Mouse (Mus musculus) mouse embryonic stem cell (cell line): ENCODE data around the gene Adamts18.

Experiments
- in situ Hi-C, 2 experiments: fragments of 300-500 bp; cut with MboI; formaldehyde crosslinking; loops; 1 replicate in 1 of 2; 3 replicates in 1 of 2; pipeline ENCODE4 v1.14.3; 2019 to 2020; ENCODE audit warnings: low sequenced_read_pairs in 2 of 2, low pct_unique_long_range_greater_than_20kb in 1 of 2, mixed read lengths in 1 of 2; ENCODE audit not compliant: unreplicated experiment in 1 of 2

The Adamts18 gene

DNA sequence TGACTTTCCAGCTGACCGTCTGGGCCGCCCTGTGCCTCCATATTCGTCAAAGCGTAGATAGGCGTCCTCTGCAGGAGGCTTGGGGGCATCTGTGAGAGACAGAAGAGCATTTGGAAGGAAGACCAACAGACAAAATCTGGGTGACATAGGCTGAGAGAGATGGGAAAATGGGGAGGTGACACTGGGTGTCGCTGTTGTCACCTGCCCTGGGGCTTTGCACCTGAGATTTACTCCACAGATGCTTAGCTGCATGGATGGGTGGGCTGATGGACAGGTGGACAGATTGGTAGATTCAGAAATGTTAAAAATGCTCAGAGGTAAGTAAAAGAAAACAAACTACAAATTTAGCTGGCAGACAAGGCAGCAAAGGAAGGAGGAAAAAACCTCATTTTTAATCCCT, 73.2 kb downstream of the Adamts18 start:
- in situ Hi-C loops: no loop called here

DNA sequence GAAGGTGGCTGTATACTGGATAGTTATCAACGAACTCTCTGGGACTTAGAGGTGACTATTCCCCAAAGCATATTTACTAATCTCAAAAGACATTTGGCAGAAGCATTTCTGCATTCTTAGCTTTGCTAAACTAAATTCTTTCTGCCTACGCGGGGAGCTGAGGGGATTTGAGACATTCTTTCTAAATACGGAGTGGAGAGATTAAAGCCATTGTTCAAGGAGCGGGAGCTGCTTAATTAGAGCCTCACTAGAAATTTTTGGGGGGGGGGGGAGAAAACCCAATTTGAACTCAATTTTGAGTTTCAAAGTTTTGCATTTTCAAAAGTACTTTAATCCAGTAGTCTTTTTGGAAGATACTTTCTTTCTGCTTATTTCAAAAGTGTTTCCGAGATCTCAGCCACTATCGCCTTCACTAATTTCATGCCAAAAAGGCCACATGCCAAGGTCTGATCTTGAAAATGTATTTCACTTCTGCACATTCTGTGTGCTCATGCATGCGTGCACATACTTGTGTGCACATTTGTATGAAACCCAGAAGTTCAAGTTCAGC, 79.6 kb downstream of the Adamts18 start:
- in situ Hi-C loops: no loop called here

DNA sequence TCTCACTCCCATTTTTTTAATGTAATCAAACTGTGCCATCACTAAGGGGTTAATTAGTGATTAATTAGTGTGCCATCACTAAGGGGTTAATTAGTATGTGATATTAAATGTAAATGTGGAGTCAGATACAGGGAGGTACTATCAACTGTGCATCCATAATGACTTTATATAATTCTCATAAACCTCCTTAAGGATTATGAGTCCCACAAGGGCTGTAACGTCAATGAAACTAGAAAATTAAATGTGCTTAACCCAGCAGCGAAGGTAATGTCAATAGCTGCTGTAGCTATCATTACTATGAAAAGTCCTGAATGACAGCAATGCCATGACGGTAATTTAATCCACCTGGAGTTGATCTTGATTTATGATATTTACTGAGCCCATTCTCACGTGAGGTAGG, 83.4 kb downstream of the Adamts18 start:
- in situ Hi-C loops: no loop called here

- in situ Hi-C loops: no loop called here
These were observed 84.8 kb downstream of the Adamts18 start for GRCm38 (mm10) chr8:113763592-113764355.

GRCm38 (mm10) chr8:113762101-113762500, 86.4 kb downstream of the Adamts18 start:
- in situ Hi-C loops: no loop called here

- in situ Hi-C loops: no loop called here
These were observed 92.7 kb downstream of the Adamts18 start for GRCm38 (mm10) chr8:113755866-113756265.

GRCm38 (mm10) chr8:113753153-113753552, 95.4 kb downstream of the Adamts18 start:
- in situ Hi-C loops: no loop called here

- in situ Hi-C loops: no loop called here
These were observed 96.2 kb downstream of the Adamts18 start for GRCm38 (mm10) chr8:113752349-113752748.

DNA sequence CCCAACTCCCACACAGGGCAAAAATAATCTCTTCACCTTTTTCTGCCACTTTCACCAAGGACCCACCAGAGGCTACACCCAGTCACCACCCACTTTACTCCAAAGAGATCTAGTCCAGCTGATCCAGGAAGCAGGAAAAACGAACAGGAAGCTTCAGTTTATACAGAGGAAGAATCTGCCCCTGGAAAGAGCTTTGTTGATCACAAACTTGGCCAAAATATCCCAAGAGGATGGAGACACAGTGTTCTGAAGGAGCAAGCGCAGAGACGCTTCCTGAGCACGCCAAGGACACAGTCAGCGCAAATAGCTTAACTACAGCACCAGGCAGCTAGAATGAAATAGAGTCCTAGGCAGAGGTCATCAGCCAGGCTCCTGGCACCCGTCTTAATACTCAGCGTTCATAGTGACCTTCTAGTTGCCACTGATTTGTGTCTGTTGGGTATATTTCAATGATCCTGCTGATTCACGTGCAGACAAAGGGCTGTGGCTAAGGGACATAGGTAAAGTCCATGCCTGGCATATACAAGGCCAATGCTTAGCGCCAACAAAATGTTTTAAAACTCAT, 113.0 kb downstream of the Adamts18 start:
- in situ Hi-C loops: no loop called here

- in situ Hi-C loops: no loop called here
These were observed 123.2 kb downstream of the Adamts18 start for GRCm38 (mm10) chr8:113725331-113725730.

- in situ Hi-C loops: no loop called here
These were observed 124.5 kb downstream of the Adamts18 start for GRCm38 (mm10) chr8:113723873-113724538.

DNA sequence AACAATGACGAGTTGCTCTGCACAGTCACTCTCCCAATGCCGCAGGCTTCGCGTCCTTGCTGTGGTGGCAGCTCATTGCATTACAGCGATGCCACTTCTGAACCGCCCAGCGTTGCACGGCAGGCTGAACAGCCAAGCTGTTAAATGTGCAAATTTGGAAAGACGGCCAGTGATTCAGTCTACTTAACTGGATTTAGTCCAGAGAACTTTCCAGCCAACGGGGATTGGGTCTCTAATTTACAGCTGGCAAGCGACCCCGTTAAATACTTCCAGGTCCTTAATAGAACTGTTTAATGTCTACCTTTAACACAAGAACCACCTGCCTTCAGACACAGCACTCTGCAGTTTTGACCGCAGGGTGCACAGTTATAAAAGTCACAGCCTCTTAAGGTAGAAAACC, 127.1 kb downstream of the Adamts18 start:
- in situ Hi-C loops: no loop called here

DNA sequence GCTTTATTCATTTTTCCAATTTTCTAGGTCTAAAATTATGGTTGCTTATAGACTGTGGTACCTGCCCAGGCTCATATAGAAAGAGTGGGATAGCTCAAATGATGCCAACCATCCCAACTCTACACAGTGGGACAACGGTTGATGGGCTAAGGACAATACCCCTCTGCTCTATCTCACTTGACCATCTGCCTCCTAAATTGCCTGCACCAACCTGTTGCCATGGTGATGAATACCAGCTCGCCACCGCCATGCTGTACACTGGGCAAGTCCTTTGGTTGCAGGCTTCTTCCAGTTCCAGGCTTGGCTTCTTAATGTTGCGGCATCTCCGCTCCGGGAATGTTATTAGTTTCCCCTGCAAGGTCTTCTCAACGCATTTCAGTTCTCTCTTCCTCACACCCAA, 143.6 kb downstream of the Adamts18 start:
- in situ Hi-C loops: no loop called here

DNA sequence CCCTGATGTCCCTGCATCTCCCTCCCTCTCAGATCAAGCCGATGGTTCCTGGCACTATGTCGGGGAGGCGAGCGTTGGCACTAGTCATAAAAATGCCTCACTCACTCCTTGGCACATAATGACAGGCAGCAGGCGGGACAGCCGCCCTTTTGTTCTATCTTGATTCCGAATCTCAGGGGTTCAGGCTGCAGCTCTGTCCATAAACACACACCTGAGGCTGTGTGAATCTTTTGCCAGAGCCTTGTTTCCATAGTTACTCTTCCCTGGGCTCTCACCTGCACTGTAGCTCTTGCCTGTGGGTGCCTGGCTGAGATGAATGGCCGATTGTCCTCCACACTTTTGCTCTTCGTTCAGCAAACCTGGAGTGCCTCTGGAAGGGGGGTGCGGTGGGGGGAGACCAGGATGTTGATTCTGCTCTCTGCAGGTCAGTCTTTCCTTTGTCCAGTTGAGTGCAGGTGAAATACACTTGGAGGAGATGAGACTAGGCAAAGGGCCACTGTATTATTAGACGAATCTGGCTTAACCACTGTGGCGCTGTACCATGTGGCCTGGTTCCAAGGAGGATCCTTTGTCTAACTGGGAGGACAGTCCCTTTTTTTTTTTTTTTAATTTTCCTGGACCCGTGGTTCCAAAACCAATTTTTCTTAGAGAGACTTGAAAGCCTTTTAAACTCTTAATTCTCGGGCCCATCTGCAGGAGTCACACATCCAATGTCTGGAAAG, 156.8 kb downstream of the Adamts18 start:
- in situ Hi-C loops: no loop called here

- in situ Hi-C loops: no loop called here
These were observed 160.0 kb downstream of the Adamts18 start for GRCm38 (mm10) chr8:113688543-113688915.

GRCm38 (mm10) chr8:113687889-113688542, 160.5 kb downstream of the Adamts18 start:
- in situ Hi-C loops: no loop called here

DNA sequence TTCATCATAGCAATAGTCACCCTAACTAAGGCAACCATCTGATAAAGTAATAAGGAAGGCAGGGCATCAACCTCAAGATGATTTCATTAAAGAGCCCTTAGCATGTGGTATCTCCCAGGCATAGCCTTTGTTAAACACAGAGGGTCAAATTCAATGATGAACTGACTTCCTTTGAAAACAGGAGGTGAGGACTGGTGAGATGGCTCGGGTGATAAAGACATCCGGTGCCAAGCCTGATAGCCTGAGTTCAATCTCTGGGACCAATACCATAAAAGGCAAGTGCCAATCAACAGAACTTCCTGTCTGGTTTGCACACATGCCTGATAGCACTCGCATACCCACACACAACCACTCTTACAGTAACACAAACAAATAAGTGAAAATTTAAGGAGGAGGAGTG, 169.2 kb downstream of the Adamts18 start:
- in situ Hi-C loops: no loop called here

- in situ Hi-C loops: no loop called here
These were observed 171.7 kb downstream of the Adamts18 start for GRCm38 (mm10) chr8:113676811-113677210.
